Mouse (Mus musculus) lung, embryonic 16.5 days (tissue): ENCODE results near the gene Ufc1. TPM values are rescaled to one million over a fixed set of nuclear protein-coding genes. Genes with fewer than 3 reads are reported as not detected.
"Not testable (repeated sequence)": the region's sequence is repeated elsewhere in the genome, so short reads cannot be mapped to it uniquely, and the experiment has no call there.

Experiments
- ATAC-seq: fragments of 200-750 bp; cut with Nextera tagmentation; 2 replicates; pipeline ENCODE4 v1.8.0; 2017; ENCODE audit warnings: low read depth, mild to moderate bottlenecking, moderate library complexity
- H3K27ac ChIP-seq: fragments of 300-500 bp; sonication (generic); 2 replicates; pipeline ENCODE4 v1.5.1; 2014; ENCODE audit warnings: mild to moderate bottlenecking, control low read depth, low read length
- H3K27me3 ChIP-seq: fragments of 300-500 bp; sonication (generic); 2 replicates; pipeline ENCODE4 v1.6.1; 2014; ENCODE audit warnings: low read depth, low read length, mixed read lengths; ENCODE audit not compliant: control insufficient read depth, insufficient read depth
- H3K36me3 ChIP-seq: fragments of 300-500 bp; sonication (generic); 2 replicates; pipeline ENCODE4 v1.6.1; 2014; ENCODE audit warnings: low read length; ENCODE audit not compliant: control insufficient read depth, insufficient read depth
- H3K4me1 ChIP-seq: fragments of 300-500 bp; sonication (generic); replicated peaks from 2 replicates; pipeline ENCODE4 v1.6.1; 2014; ENCODE audit warnings: low read length, mixed read lengths; ENCODE audit not compliant: control insufficient read depth, insufficient read depth
- H3K4me2 ChIP-seq: fragments of 300-500 bp; sonication (generic); 2 replicates; pipeline ENCODE4 v1.6.1; 2014; ENCODE audit warnings: low read depth, low read length, control low read depth
- H3K4me3 ChIP-seq: fragments of 300-500 bp; sonication (generic); 2 replicates; pipeline ENCODE4 v1.5.1; 2014; ENCODE audit warnings: mild to moderate bottlenecking, low read length, control low read depth
- H3K9ac ChIP-seq: fragments of 300-500 bp; sonication (generic); 2 replicates; pipeline ENCODE4 v1.6.1; 2014; ENCODE audit warnings: low read length, control low read depth
- H3K9me3 ChIP-seq: fragments of 300-500 bp; sonication (generic); 2 replicates; pipeline ENCODE4 v1.6.1; 2016; ENCODE audit warnings: low read length; ENCODE audit not compliant: control insufficient read depth
- WGBS: fragments of 180-500 bp; shearing (Covaris S2); extraction: QIAGEN DNeasy Blood & Tissue Kit; methylation state at CpG from one replicate; pipeline ENCODE4 v1.1.7; 2014; 5-methylcytosine and 5-hydroxymethylcytosine counted together
- polyA plus RNA-seq: library from polyadenylated mRNA; unstranded; fragments of >200 nt; fragmentation: Nextera tagmentation; extraction: Ambion mirVana; gene quantifications from 2 replicates; pipeline ENCODE4 v1.2.1, GENCODE M21; 2015

The Ufc1 gene
- 109 and 111 TPM in 2 replicates for polyA plus RNA-seq

- Histone ChIP-seq H3K9me3 (no peaks in the 10 kb centered on the region), H3K27ac (peak within 1 kb of the TSS; percentile 97), H3K27me3 (peaks cover 8% of the 10 kb centered on the region), H3K4me2 (peak within 1 kb of the TSS; percentile 79), H3K9ac (peak within 1 kb of the TSS; percentile 91), H3K4me3 (peak within 1 kb of the TSS; percentile 77), H3K4me1 (peaks cover 7% of the 10 kb centered on the region; the same call in 1 of the 2 replicates), H3K36me3 (peaks cover 4% of the 10 kb centered on the region)
- ATAC-seq = peak; percentile 86
- under 1% methylated on average over 42 of the region's 42 CpGs for WGBS
These were observed at the start of gene Ufc1 for GRCm38 (mm10) chr1:171294298-171295062. Gene Ufc1 (minus strand): TSS chr1:171295024.

- Histone ChIP-seq H3K4me1 (peaks cover 11% of the 10 kb centered on the region), H3K4me2 (peak overlapping the region; percentile 81), H3K4me3 (no peak overlapping the region), H3K36me3 (peaks cover 25% of the 10 kb centered on the region), H3K27me3 (no peaks in the 10 kb centered on the region), H3K27ac (no peak overlapping the region), H3K9ac (no peak overlapping the region), H3K9me3 (peaks cover 4% of the 10 kb centered on the region; the same call in 1 of the 2 replicates)
- ATAC-seq = 0 out of 2 replicates have a peak, but pooled peaks have one; percentile 13
- 73% methylated on average over 9 of the region's 9 CpGs for WGBS
These were observed 49.3 kb upstream of the Ufc1 start for GRCm38 (mm10) chr1:171343922-171344677.

- ATAC-seq = no peak
- H3K4me3 ChIP-seq = no peak overlapping the region
- no peak overlapping the region for H3K27ac ChIP-seq
- WGBS = 84% methylated on average over 16 of the region's 16 CpGs
- no peak overlapping the region for H3K4me2 ChIP-seq
- H3K27me3 ChIP-seq = no peaks in the 10 kb centered on the region
- H3K9ac ChIP-seq = no peak overlapping the region
- peaks cover 4% of the 10 kb centered on the region; the same call in 1 of the 2 replicates for H3K9me3 ChIP-seq
- peaks cover 29% of the 10 kb centered on the region for H3K36me3 ChIP-seq
- peaks cover 11% of the 10 kb centered on the region for H3K4me1 ChIP-seq
These were observed 47.7 kb upstream of the Ufc1 start for GRCm38 (mm10) chr1:171342262-171343207.

GRCm38 (mm10) chr1:171330216-171330560 lies 35.4 kb upstream of the Ufc1 start:
- WGBS = 0% methylated on average over 4 of the region's 4 CpGs
- Histone ChIP-seq H3K4me2 (peak overlapping the region; percentile 73), H3K27me3 (no peaks in the 10 kb centered on the region), H3K4me3 (peak overlapping the region; percentile 91), H3K9me3 (no peaks in the 10 kb centered on the region), H3K9ac (peak overlapping the region; percentile 99), H3K36me3 (no peaks in the 10 kb centered on the region; the same call in 1 of the 2 replicates), H3K27ac (peak overlapping the region; percentile 100), H3K4me1 (peaks cover 23% of the 10 kb centered on the region)
- ATAC-seq = no peak

GRCm38 (mm10) chr1:171329433-171330215 lies 34.8 kb upstream of the Ufc1 start:
- Histone ChIP-seq H3K4me2 (peak overlapping the region; percentile 73), H3K27me3 (no peaks in the 10 kb centered on the region), H3K9me3 (no peaks in the 10 kb centered on the region), H3K27ac (peak overlapping the region; percentile 100), H3K4me1 (peaks cover 23% of the 10 kb centered on the region), H3K4me3 (peak overlapping the region; percentile 91), H3K9ac (peak overlapping the region; percentile 99), H3K36me3 (no peaks in the 10 kb centered on the region; the same call in 1 of the 2 replicates)
- ATAC-seq = peak; percentile 95
- under 1% methylated on average over 39 of the region's 61 CpGs for WGBS

DNA sequence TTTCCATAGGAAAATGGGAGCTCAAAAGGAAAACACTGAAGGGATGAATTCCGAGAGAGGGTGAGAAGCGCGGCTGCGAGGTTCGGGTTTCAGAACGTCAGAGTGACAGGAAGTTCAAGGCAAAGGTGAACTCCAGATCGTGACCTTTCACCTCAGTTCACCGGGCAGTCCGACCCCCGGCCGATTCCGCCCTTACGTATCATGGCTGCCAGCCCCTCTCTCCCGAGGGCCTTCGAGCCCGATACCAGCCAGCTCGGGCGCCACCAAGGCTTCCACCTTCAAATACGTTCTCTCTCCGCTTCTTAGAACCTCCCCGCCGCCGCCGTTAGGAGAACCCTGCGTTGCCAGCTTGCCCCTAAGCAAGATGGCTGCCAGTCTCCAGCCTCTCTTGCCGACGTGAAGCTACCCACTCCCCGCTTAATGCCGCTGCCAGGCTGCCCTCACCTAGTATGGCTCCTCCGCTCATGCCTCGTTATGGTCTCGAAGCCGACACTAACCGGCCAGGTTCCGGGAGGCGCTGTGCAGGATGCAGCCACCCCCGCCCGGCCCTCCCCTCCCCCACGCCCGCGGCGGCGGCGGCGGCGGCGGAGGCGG lies 34.1 kb upstream of the Ufc1 start, which contains the start of gene Dedd:
TSS of gene Dedd (plus strand) at position 307 of the 594 bp plus-strand sequence.
- peak; percentile 96 for ATAC-seq
- Histone ChIP-seq H3K27me3 (no peaks in the 10 kb centered on the region), H3K4me1 (peaks cover 23% of the 10 kb centered on the region), H3K4me3 (peak within 1 kb of the TSS; percentile 91), H3K27ac (peak within 1 kb of the TSS; percentile 100), H3K9me3 (no peaks in the 10 kb centered on the region), H3K36me3 (no peaks in the 10 kb centered on the region; the same call in 1 of the 2 replicates), H3K4me2 (peak within 1 kb of the TSS; percentile 73), H3K9ac (peak within 1 kb of the TSS; percentile 99)
- under 1% methylated on average over 43 of the region's 48 CpGs for WGBS

DNA sequence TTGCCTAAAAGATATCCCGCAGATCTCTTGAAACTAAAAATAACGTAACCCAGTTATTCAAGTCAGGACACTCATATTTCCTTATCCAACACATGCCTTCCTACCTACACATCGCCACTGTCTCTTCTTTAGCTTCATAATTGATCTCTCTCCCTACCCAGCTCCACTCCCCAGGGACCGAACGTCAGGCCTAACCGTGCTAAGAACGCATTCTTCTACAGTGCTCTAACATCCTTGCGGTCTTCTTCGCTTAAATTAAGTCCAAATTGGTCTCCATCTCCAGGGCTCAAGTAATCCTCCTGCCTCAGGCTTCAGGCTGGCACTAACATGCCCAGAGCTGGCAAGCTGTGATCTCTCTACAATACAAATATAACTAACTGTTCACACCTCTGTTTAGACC lies 33.4 kb upstream of the Ufc1 start:
- Histone ChIP-seq H3K36me3 (no peaks in the 10 kb centered on the region; the same call in 1 of the 2 replicates), H3K9me3 (no peaks in the 10 kb centered on the region), H3K4me2 (peak overlapping the region; percentile 70), H3K4me3 (peak overlapping the region; percentile 91), H3K27ac (peak overlapping the region; percentile 100), H3K27me3 (no peaks in the 10 kb centered on the region), H3K9ac (peak overlapping the region; percentile 99), H3K4me1 (peaks cover 23% of the 10 kb centered on the region)
- WGBS = 15% methylated on average over 9 of the region's 9 CpGs
- no peak for ATAC-seq

DNA sequence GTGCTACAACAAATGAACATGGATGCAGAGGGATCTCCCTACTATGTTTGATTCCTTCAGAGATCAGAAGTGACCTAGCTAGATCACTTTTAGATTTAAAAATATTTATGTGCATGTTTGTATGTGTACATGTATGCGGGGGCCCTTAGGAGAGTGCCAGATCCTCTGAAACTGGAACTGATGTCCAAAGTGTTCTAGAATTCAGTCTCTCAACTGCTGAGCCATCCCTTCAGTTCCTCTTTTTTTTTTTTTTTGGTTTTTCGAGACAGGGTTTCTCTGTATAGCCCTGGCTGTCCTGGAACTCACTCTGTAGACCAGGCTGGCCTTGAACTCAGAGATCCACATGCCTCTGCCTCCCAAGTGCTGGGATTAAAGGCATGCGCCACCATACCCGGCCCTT lies 31.8 kb upstream of the Ufc1 start:
- H3K9ac ChIP-seq, H3K27me3 ChIP-seq, ATAC-seq, H3K4me2 ChIP-seq, H3K27ac ChIP-seq, H3K4me3 ChIP-seq, H3K9me3 ChIP-seq, H3K36me3 ChIP-seq: not testable (repeated sequence)
- 74% methylated on average over 4 of the region's 4 CpGs for WGBS
- H3K4me1 ChIP-seq = peaks cover 23% of the 10 kb centered on the region
